Mouse (Mus musculus) bone marrow macrophage, adult 2 months (primary cell): ENCODE measurements around the gene Abca14. TPM values are rescaled to one million over a fixed set of nuclear protein-coding genes. Genes with fewer than 3 reads are reported as not detected.

Experiments
- H3K27ac ChIP-seq: 2 replicates; pipeline ENCODE4 v1.5.1; 2012; ENCODE audit warnings: low read depth, low read length; ENCODE audit not compliant: insufficient read depth
- H3K4me1 ChIP-seq: 2 replicates; pipeline ENCODE4 v1.6.1; 2012; ENCODE audit warnings: low read length; ENCODE audit not compliant: control insufficient read depth, insufficient read depth
- H3K4me3 ChIP-seq: 2 replicates; pipeline ENCODE4 v1.5.1; 2012; ENCODE audit warnings: mild to moderate bottlenecking, low read length, moderate library complexity; ENCODE audit not compliant: insufficient read depth
- CTCF ChIP-seq: IDR thresholded peaks from 2 replicates; pipeline ENCODE4 v1.5.1; 2012; ENCODE audit warnings: low read depth, mild to moderate bottlenecking, low read length, moderate library complexity
- POLR2A ChIP-seq: IDR thresholded peaks from 2 replicates; pipeline ENCODE4 v1.6.1; 2012; ENCODE audit warnings: mild to moderate bottlenecking, low read depth, low read length, borderline replicate concordance
- polyA plus RNA-seq: library from polyadenylated mRNA; stranded (reverse); fragments of >200 nt; gene quantifications from 2 replicates; pipeline ENCODE4 v1.2.4, GENCODE M21; 2012; ENCODE audit not compliant: missing spikeins, insufficient read depth, insufficient read length

Abca14 gene
- polyA plus RNA-seq, 1 experiment, result not detected

GRCm38 (mm10) chr7:120327220-120328073 lies 123.7 kb downstream of the Abca14 start:
- H3K4me3 ChIP-seq, result no peak overlapping the region
- no peak overlapping the region for H3K27ac ChIP-seq
- H3K4me1 ChIP-seq, result no peaks in the 10 kb centered on the region
- TF ChIP-seq CTCF, result no peak
- TF ChIP-seq POLR2A, result no peak

- TF ChIP-seq POLR2A (no peak), CTCF (no peak)
- H3K4me3 ChIP-seq, result no peak within 1 kb of the TSS
- H3K27ac ChIP-seq, result no peak within 1 kb of the TSS
- no peaks in the 10 kb centered on the region for H3K4me1 ChIP-seq
These were observed 124.5 kb downstream of the Abca14 start, which contains the start of gene Abca15 for GRCm38 (mm10) chr7:120328087-120328793. Gene Abca15 (plus strand): TSS chr7:120328670.

- Histone ChIP-seq H3K4me3 (no peak overlapping the region), H3K27ac (no peak overlapping the region), H3K4me1 (no peaks in the 10 kb centered on the region)
- TF ChIP-seq POLR2A (no peak), CTCF (no peak)
These were observed 157.4 kb downstream of the Abca14 start for GRCm38 (mm10) chr7:120361159-120361558.

Other genes starting within 250 kb of the Abca14 start
- gene Dnah3, start 108.7 kb upstream of the Abca14 start, polyA plus RNA-seq, result not detected in 2 replicates
- gene Tmem159, start 101.6 kb upstream of the Abca14 start, polyA plus RNA-seq, result 30.6 and 33.7 TPM in 2 replicates
- gene Zp2, start 58.7 kb upstream of the Abca14 start, polyA plus RNA-seq, result not detected in 2 replicates
- gene Anks4b, start 30.1 kb upstream of the Abca14 start, polyA plus RNA-seq, result not detected in 2 replicates
- gene Crym, start 1.9 kb upstream of the Abca14 start, polyA plus RNA-seq, result not detected in 2 replicates
- gene Abca15, start 124.7 kb downstream of the Abca14 start, polyA plus RNA-seq, result not detected in 2 replicates
- gene Abca16, start 205.7 kb downstream of the Abca14 start, polyA plus RNA-seq, result not detected in 2 replicates